Mouse (Mus musculus) heart, postnatal 0 days (tissue): ENCODE measurements around the gene Hnrnpab.

Experiments used
- CTCF ChIP-seq: IDR thresholded peaks from 2 replicates; pipeline ENCODE4 v1.5.1; 2016; ENCODE audit warnings: antibody characterized with exemption, control low read depth, low read depth
- EP300 ChIP-seq: IDR thresholded peaks from 2 replicates; pipeline ENCODE4 v1.6.1; 2016; ENCODE audit warnings: antibody characterized with exemption, low read depth

DNA sequence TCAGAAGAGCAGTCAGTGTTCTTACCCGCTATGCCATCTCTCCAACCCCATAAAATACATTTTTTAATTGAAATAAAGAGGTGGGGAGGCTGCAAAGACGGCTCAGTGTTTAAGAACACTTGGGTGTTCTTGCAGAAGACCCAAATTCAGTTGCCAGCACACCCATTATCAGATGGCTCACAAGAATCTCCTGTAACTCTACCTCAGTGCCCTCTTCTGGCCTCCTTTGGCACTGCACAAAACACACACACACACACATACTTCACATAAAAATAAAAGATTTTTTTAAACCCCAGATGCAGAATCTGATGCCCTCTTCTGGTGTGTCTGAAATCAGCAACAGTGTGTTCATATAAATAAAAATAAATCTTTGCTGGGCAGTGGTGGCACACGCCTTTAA is 17.8 kb downstream of the Hnrnpab start:
- TF ChIP-seq CTCF, result no peak
- no peak for TF ChIP-seq EP300
